Mouse (Mus musculus) ES-E14 (cell line): ENCODE results near the gene Elmo1.

ENCODE experiments used
- HCFC1 ChIP-seq: IDR thresholded peaks from 2 replicates; pipeline ENCODE4 v1.6.1; 2012; ENCODE audit warnings: low read length, inconsistent platforms, borderline replicate concordance; ENCODE audit not compliant: insufficient read depth
- ZC3H11A ChIP-seq: IDR thresholded peaks from 2 replicates; pipeline ENCODE4 v1.6.1; 2012; ENCODE audit warnings: low read depth, mild to moderate bottlenecking, inconsistent platforms, low read length, borderline replicate concordance
- ZNF384 ChIP-seq: IDR thresholded peaks from 2 replicates; pipeline ENCODE4 v1.6.1; 2012; ENCODE audit warnings: low read depth, low read length, inconsistent platforms

DNA sequence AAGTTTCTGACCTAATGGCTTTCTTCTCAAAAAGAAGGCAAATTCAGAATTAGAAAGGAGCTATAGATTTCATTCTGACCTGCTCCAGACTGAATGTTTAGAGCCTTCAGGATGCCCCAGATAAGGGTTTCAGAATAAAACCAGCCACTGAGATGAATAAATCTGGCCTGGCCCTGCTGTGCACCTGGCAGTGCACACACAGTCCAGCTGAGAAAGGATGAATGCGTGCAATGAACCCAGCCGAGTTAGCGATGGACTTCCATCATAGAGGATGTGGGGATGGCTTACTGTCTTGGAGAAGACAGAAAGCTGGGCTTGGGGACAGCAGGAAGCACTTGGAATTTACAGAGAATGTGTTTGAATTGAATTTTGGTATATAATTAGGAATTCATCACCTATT lies 413.0 kb downstream of the Elmo1 start:
- TF ChIP-seq ZNF384: no peak
- TF ChIP-seq HCFC1: no peak
- TF ChIP-seq ZC3H11A: no peak
